Mouse (Mus musculus) forebrain, embryonic 15.5 days (tissue): ENCODE results near the gene Gm37240. TPM values are rescaled to one million over a fixed set of nuclear protein-coding genes. Genes with fewer than 3 reads are reported as not detected.

Experiments used
- ATAC-seq: fragments of 200-750 bp; cut with Nextera tagmentation; replicated peaks from 2 replicates; pipeline ENCODE4 v1.8.0; 2017; ENCODE audit warnings: mild to moderate bottlenecking, moderate TSS enrichment, moderate library complexity
- H3K27ac ChIP-seq: fragments of 300-500 bp; sonication (generic); replicated peaks from 2 replicates; pipeline ENCODE4 v1.5.1; 2015; ENCODE audit warnings: mild to moderate bottlenecking, inconsistent platforms
- H3K27me3 ChIP-seq: fragments of 300-500 bp; sonication (generic); 2 replicates; pipeline ENCODE4 v1.6.1; 2015; ENCODE audit warnings: inconsistent platforms
- H3K36me3 ChIP-seq: fragments of 300-500 bp; sonication (generic); 2 replicates; pipeline ENCODE4 v1.6.1; 2015; ENCODE audit warnings: mild to moderate bottlenecking, inconsistent platforms
- H3K4me1 ChIP-seq: fragments of 300-500 bp; sonication (generic); 2 replicates; pipeline ENCODE4 v1.6.1; 2015; ENCODE audit warnings: inconsistent platforms
- H3K4me2 ChIP-seq: fragments of 300-500 bp; sonication (generic); replicated peaks from 2 replicates; pipeline ENCODE4 v1.6.1; 2015; ENCODE audit warnings: mild to moderate bottlenecking, inconsistent platforms
- H3K4me3 ChIP-seq: fragments of 300-500 bp; sonication (generic); 2 replicates; pipeline ENCODE4 v1.5.1; 2015; ENCODE audit warnings: mild to moderate bottlenecking, inconsistent platforms
- H3K9ac ChIP-seq: fragments of 300-500 bp; sonication (generic); replicated peaks from 2 replicates; pipeline ENCODE4 v1.6.1; 2015; ENCODE audit warnings: mild to moderate bottlenecking, inconsistent platforms
- H3K9me3 ChIP-seq: fragments of 300-500 bp; sonication (generic); 2 replicates; pipeline ENCODE4 v1.6.1; 2016; ENCODE audit warnings: inconsistent platforms
- WGBS: fragments of 180-500 bp; shearing (Covaris S2); methylation state at CpG from one replicate; pipeline ENCODE4 v1.1.7; 2015; ENCODE audit warnings: mixed read lengths; 5-methylcytosine and 5-hydroxymethylcytosine counted together
- polyA plus RNA-seq: library from polyadenylated mRNA; unstranded; fragments of >200 nt; fragmentation: Nextera tagmentation; extraction: Ambion mirVana; gene quantifications from 2 replicates; pipeline ENCODE4 v1.2.1, GENCODE M21; 2015

Gene Gm37240
- polyA plus RNA-seq, 1 experiment from 2014 or later: 2.2 TPM

DNA sequence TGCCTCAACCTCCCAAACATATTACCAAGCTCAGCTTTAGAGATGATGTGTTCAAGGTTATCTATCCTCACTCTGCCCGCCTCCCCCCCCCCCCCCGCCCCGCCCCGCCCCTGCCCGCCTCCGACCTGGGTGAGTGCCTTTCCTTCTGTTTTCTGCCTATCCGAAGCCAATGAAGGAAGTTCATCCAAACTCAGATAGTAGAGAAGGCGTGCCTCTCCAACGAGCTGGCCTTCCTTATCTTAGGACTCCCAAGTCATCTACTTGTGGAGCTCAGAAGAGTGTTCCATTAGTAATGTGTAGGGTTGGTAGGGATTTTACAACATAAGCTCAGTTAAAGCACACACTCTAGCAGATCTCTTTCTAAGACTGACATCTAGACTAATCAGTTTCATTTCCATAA lies 1284.1 kb downstream of the Gm37240 start:
- no peak overlapping the region for H3K27ac ChIP-seq
- no peak overlapping the region for H3K4me3 ChIP-seq
- ATAC-seq: no peak
- no peak overlapping the region for H3K9ac ChIP-seq
- no peaks in the 10 kb centered on the region for H3K4me1 ChIP-seq
- no peak overlapping the region for H3K4me2 ChIP-seq
- no peaks in the 10 kb centered on the region for H3K9me3 ChIP-seq
- WGBS: 73% methylated on average over 9 of the region's 9 CpGs
- H3K27me3 ChIP-seq: no peaks in the 10 kb centered on the region
- no peaks in the 10 kb centered on the region for H3K36me3 ChIP-seq

DNA sequence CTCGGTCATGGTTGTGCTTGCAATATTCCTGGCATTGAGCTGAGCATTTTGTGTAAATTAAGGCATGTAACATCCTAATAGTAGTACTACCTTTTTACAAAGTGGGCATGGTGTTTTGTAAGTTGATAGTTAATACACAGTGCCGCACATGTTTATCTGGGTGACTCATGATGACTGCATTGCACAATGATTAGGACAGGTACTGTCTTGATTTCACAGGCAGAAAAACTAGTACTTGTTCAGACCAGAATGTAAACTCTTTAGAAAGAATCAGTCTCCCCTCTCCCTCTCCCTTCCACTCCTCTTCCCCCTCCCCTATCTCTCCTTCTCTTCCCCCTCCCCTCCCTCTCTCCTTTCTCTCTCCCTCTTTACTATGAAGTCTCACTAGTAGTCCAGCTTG lies 1284.6 kb downstream of the Gm37240 start:
- H3K36me3 ChIP-seq: no peaks in the 10 kb centered on the region
- no peaks in the 10 kb centered on the region for H3K4me1 ChIP-seq
- H3K4me2 ChIP-seq: no peak overlapping the region
- 95% methylated on average over 2 of the region's 2 CpGs for WGBS
- no peak overlapping the region for H3K4me3 ChIP-seq
- no peak overlapping the region for H3K27ac ChIP-seq
- H3K27me3 ChIP-seq: no peaks in the 10 kb centered on the region
- no peak overlapping the region for H3K9ac ChIP-seq
- ATAC-seq: no peak
- no peaks in the 10 kb centered on the region for H3K9me3 ChIP-seq

- H3K9me3 ChIP-seq: no peaks in the 10 kb centered on the region
- 82% methylated on average over 9 of the region's 9 CpGs for WGBS
- no peak for ATAC-seq
- no peaks in the 10 kb centered on the region for H3K27me3 ChIP-seq
- no peaks in the 10 kb centered on the region for H3K36me3 ChIP-seq
- H3K4me3 ChIP-seq: no peak overlapping the region
- no peaks in the 10 kb centered on the region for H3K4me1 ChIP-seq
- H3K9ac ChIP-seq: no peak overlapping the region
- no peak overlapping the region for H3K27ac ChIP-seq
- H3K4me2 ChIP-seq: no peak overlapping the region
These were observed 1285.3 kb downstream of the Gm37240 start for GRCm38 (mm10) chr3:84601870-84602495.

GRCm38 (mm10) chr3:84598756-84599155 lies 1288.6 kb downstream of the Gm37240 start:
- WGBS: 86% methylated on average over 6 of the region's 6 CpGs

GRCm38 (mm10) chr3:84597996-84598734 lies 1289.2 kb downstream of the Gm37240 start:
- peaks cover 7% of the 10 kb centered on the region; the same call in 1 of the 2 replicates for H3K27me3 ChIP-seq
- H3K9ac ChIP-seq: no peak overlapping the region
- no peak overlapping the region for H3K27ac ChIP-seq
- H3K4me3 ChIP-seq: no peak overlapping the region
- H3K9me3 ChIP-seq: no peaks in the 10 kb centered on the region
- WGBS: 90% methylated on average over 6 of the region's 6 CpGs
- H3K4me2 ChIP-seq: no peak overlapping the region
- peaks cover 16% of the 10 kb centered on the region for H3K4me1 ChIP-seq
- no peak for ATAC-seq
- H3K36me3 ChIP-seq: no peaks in the 10 kb centered on the region

More at GRCm38 (mm10) chr3:84598756-84599155, 1288.6 kb downstream of the Gm37240 start:
- Histone ChIP-seq H3K4me2 (no peak overlapping the region), H3K4me3 (no peak overlapping the region), H3K4me1 (peaks cover 16% of the 10 kb centered on the region), H3K27ac (no peak overlapping the region), H3K9me3 (no peaks in the 10 kb centered on the region), H3K36me3 (no peaks in the 10 kb centered on the region), H3K9ac (no peak overlapping the region), H3K27me3 (peaks cover 7% of the 10 kb centered on the region; the same call in 1 of the 2 replicates)
- ATAC-seq: no peak

GRCm38 (mm10) chr3:84595677-84596234 lies 1291.6 kb downstream of the Gm37240 start:
- ATAC-seq: peak; percentile 83

GRCm38 (mm10) chr3:84594894-84595676 lies 1292.2 kb downstream of the Gm37240 start:
- H3K36me3 ChIP-seq: no peaks in the 10 kb centered on the region
- no peaks in the 10 kb centered on the region for H3K9me3 ChIP-seq
- 10% methylated on average over 23 of the region's 23 CpGs for WGBS
- H3K27me3 ChIP-seq: peaks cover 7% of the 10 kb centered on the region; the same call in 1 of the 2 replicates
- H3K4me2 ChIP-seq: peak overlapping the region; percentile 39
- H3K4me1 ChIP-seq: peaks cover 16% of the 10 kb centered on the region
- H3K4me3 ChIP-seq: peak overlapping the region; percentile 14; the same call in 1 of the 2 replicates
- H3K9ac ChIP-seq: no peak overlapping the region
- H3K27ac ChIP-seq: peak overlapping the region; percentile 74
- ATAC-seq: peak; percentile 46; the same call in 1 of the 2 replicates

More at GRCm38 (mm10) chr3:84595677-84596234, 1291.6 kb downstream of the Gm37240 start:
- H3K9me3 ChIP-seq: no peaks in the 10 kb centered on the region
- peaks cover 16% of the 10 kb centered on the region for H3K4me1 ChIP-seq
- H3K4me3 ChIP-seq: no peak overlapping the region
- H3K27ac ChIP-seq: peak overlapping the region; percentile 74
- H3K4me2 ChIP-seq: peak overlapping the region; percentile 39
- H3K27me3 ChIP-seq: peaks cover 7% of the 10 kb centered on the region; the same call in 1 of the 2 replicates
- no peak overlapping the region for H3K9ac ChIP-seq
- 25% methylated on average over 5 of the region's 5 CpGs for WGBS
- no peaks in the 10 kb centered on the region for H3K36me3 ChIP-seq

DNA sequence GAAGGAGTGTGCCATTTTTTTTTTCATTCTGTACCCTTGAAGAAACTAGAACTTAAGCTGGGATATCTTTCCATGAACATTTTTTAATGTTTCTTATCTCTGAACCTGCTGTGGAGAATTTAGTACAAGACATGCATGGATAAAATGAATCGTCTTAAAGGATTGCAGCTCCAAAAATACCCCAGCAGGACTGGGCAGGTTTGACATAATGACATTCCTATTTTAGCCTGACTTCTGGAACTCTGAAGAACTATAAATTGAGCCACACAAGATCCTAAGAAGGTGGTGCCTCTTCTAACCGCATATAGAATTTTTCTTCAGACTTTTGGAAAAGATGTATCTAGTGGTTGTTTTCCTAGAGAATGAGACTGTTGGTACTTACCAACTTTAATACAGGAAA lies 1294.0 kb downstream of the Gm37240 start, which contains the start of gene Tigd4:
Gene Tigd4 (plus strand): TSS at position 301 of the 400 bp plus-strand sequence.
- 93% methylated on average over 2 of the region's 2 CpGs for WGBS
- Histone ChIP-seq H3K4me2 (no peak within 1 kb of the TSS), H3K36me3 (no peaks in the 10 kb centered on the region), H3K27me3 (peaks cover 7% of the 10 kb centered on the region; the same call in 1 of the 2 replicates), H3K27ac (no peak within 1 kb of the TSS), H3K9me3 (no peaks in the 10 kb centered on the region), H3K9ac (no peak within 1 kb of the TSS), H3K4me1 (peaks cover 16% of the 10 kb centered on the region), H3K4me3 (no peak within 1 kb of the TSS)
- no peak for ATAC-seq

DNA sequence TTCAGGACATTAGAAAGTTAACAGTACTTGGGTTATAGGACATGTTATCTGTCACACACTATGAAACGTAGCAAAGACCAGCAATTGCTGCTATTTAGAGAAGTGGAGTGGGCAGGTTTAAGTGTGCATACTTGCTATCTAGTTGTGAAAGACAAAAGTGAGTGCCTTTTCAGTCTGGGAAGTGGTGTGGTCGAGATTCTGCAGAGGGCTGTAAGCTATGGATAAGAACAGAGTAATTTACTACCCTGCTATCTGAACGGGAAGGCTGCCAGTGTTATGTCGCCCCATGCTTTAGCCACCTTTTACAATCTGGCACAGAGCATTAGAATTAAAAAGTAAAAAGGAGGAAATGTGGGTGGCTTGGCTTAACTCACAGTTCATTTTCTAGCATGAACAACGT lies 1300.6 kb downstream of the Gm37240 start:
- ATAC-seq: no peak
- WGBS: 51% methylated on average over 5 of the region's 5 CpGs
- Histone ChIP-seq H3K27me3 (no peaks in the 10 kb centered on the region), H3K27ac (no peak overlapping the region), H3K36me3 (no peaks in the 10 kb centered on the region), H3K4me3 (no peak overlapping the region), H3K4me2 (no peak overlapping the region), H3K9ac (no peak overlapping the region), H3K9me3 (no peaks in the 10 kb centered on the region), H3K4me1 (peaks cover 13% of the 10 kb centered on the region)

GRCm38 (mm10) chr3:84582913-84583276 lies 1304.4 kb downstream of the Gm37240 start:
- whole genome bisulfite sequencing: under 1% methylated on average over 27 of the region's 27 CpGs
- H3K27me3 ChIP-seq: no peaks in the 10 kb centered on the region
- peak overlapping the region; percentile 79 for H3K9ac ChIP-seq
- H3K27ac ChIP-seq: peak overlapping the region; percentile 89
- H3K9me3 ChIP-seq: no peaks in the 10 kb centered on the region
- peak; percentile 67 for ATAC-seq
- H3K4me1 ChIP-seq: peaks cover 37% of the 10 kb centered on the region
- peak overlapping the region; percentile 85 for H3K4me3 ChIP-seq
- H3K4me2 ChIP-seq: peak overlapping the region; percentile 89
- no peaks in the 10 kb centered on the region for H3K36me3 ChIP-seq

DNA sequence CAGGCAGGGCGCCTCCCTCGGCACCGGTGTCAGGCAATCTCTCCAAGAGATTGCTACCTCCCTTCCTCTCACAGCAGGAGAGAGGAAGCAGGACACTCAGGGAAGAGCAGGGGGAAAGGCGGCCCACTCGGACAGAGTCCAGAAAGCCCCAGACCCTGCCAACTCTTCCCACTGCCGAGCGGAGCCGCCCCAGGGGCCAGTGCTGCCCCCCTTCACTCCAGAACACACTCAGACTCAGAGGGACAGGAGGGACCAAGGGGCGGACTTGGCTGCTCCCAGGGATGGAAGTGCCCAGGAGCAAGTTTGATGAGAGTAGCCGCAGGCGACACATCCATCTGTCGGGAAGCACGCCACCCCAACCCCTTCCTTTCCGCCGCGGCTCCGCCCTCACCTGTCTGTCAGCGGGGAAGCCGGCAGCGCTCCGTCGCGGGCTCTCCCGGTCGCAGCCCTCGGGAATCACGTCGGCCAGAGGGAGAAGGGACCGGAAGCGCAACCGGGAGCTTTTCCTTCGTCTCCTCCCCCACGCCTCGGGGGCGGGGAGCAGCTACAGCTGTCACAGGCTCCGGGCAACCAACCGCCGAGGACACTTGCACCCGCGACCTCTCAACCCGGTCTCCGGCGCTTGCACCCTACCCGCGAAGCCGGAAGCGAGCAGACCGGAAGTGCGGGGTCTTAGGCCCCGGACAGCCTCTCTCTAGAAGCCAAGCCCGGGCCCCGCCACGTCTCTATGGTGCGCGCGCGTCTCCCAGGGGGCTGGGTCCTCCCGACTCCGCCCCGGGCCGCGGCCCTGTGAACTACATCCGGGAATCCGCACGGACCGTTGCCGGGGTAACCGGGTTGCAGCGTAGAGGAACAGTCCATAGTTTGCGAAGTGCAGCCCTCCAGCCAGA lies 1305.0 kb downstream of the Gm37240 start, which contains the start of gene Arfip1:
Gene Arfip1 (minus strand): TSS at position 603 of the 890 bp plus-strand sequence.
- Histone ChIP-seq H3K27me3 (no peaks in the 10 kb centered on the region), H3K4me3 (peak within 1 kb of the TSS; percentile 85), H3K9ac (peak within 1 kb of the TSS; percentile 79), H3K4me1 (peaks cover 37% of the 10 kb centered on the region), H3K4me2 (peak within 1 kb of the TSS; percentile 89), H3K27ac (peak within 1 kb of the TSS; percentile 89), H3K9me3 (no peaks in the 10 kb centered on the region), H3K36me3 (no peaks in the 10 kb centered on the region)
- under 1% methylated on average over 69 of the region's 70 CpGs for WGBS
- ATAC-seq: peak; percentile 99
